Mouse (Mus musculus) ES-E14 (cell line): Measurements from ENCODE around the gene Rabgap1l.

Source experiments
- HCFC1 ChIP-seq: IDR thresholded peaks from 2 replicates; pipeline ENCODE4 v1.6.1; 2012; ENCODE audit warnings: low read length, inconsistent platforms, borderline replicate concordance; ENCODE audit not compliant: insufficient read depth
- MAFK ChIP-seq: IDR thresholded peaks from 2 replicates; pipeline ENCODE4 v1.6.1; 2014; ENCODE audit warnings: mild to moderate bottlenecking, low read depth, low read length, inconsistent platforms; ENCODE audit not compliant: insufficient read depth
- ZNF384 ChIP-seq: IDR thresholded peaks from 2 replicates; pipeline ENCODE4 v1.6.1; 2012; ENCODE audit warnings: low read depth, low read length, inconsistent platforms

DNA sequence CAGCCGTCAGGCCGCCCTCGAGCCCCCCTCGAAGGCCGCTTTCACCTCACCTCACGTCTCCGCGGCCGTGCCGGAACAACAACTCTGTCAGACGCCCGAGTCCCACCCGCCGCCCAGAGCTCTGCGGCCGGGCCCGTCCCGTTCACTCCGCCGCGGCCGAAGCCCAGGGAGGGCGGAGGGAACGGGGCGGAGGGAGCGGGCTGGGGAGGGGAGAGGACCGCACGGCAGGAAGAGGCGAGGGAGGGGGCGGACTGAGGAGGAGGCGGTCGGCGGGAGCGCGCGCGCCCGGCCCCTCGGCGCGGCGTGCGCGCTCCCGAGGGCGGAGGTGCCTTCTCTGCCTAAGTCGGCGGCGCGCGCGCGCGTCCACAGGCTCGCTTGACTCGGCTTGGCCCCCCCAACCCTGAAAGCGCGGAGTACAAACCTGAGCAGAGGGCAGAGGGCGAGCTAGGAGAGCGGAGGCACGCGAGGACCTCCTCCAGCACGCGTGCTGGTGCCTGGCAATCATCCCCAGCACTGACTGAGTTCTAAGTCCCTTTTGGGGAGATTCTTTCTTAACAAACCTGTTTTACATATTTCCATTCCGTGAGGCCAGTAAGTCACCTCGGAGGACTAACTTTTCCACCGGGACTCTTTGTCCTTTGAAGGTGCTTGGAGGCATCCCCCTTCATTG, at the start of gene Rabgap1l:
- TF ChIP-seq HCFC1 (no peak), MAFK (no peak), ZNF384 (no peak)
